Mouse (Mus musculus) lung, postnatal 0 days (tissue): ENCODE data around the gene Dst. TPM values are rescaled to one million over a fixed set of nuclear protein-coding genes. Genes with fewer than 3 reads are reported as not detected.

Experiments
- ATAC-seq: fragments of 200-750 bp; cut with Nextera tagmentation; 2 replicates; pipeline ENCODE4 v1.8.0; 2017; ENCODE audit warnings: moderate library complexity
- DNase-seq: peaks from one replicate; pipeline ENCODE4 v3.0.0-alpha.2; 2016; ENCODE audit warnings: low spot score
- H3K27ac ChIP-seq: fragments of 300-500 bp; sonication (generic); 2 replicates; pipeline ENCODE4 v1.5.1; 2014; ENCODE audit warnings: antibody characterized with exemption, mild to moderate bottlenecking, low read length, mixed read lengths
- H3K27me3 ChIP-seq: fragments of 300-500 bp; sonication (generic); replicated peaks from 2 replicates; pipeline ENCODE4 v1.6.1; 2014; ENCODE audit warnings: low read length, mixed read lengths; ENCODE audit not compliant: insufficient read depth
- H3K36me3 ChIP-seq: fragments of 300-500 bp; sonication (generic); 2 replicates; pipeline ENCODE4 v1.6.1; 2014; ENCODE audit warnings: low read length, mixed read lengths; ENCODE audit not compliant: insufficient read depth
- H3K4me1 ChIP-seq: fragments of 300-500 bp; sonication (generic); 2 replicates; pipeline ENCODE4 v1.6.1; 2014; ENCODE audit warnings: antibody characterized with exemption, low read depth, low read length, mixed read lengths; ENCODE audit not compliant: insufficient read depth
- H3K4me2 ChIP-seq: fragments of 300-500 bp; sonication (generic); replicated peaks from 2 replicates; pipeline ENCODE4 v1.6.1; 2014; ENCODE audit warnings: low read depth, mild to moderate bottlenecking, low read length, moderate library complexity, mixed read lengths
- H3K4me3 ChIP-seq: fragments of 300-500 bp; sonication (generic); 2 replicates; pipeline ENCODE4 v1.5.1; 2014; ENCODE audit warnings: low read depth, low read length
- H3K9ac ChIP-seq: fragments of 300-500 bp; sonication (generic); replicated peaks from 2 replicates; pipeline ENCODE4 v1.6.1; 2014; ENCODE audit warnings: low read depth, mild to moderate bottlenecking
- H3K9me3 ChIP-seq: fragments of 300-500 bp; sonication (generic); 2 replicates; pipeline ENCODE4 v1.6.1; 2016; ENCODE audit warnings: low read length, mixed read lengths
- CTCF ChIP-seq: IDR thresholded peaks from 2 replicates; pipeline ENCODE4 v1.5.1; 2016; ENCODE audit warnings: antibody characterized with exemption, mild to moderate bottlenecking
- EP300 ChIP-seq: IDR thresholded peaks from 2 replicates; pipeline ENCODE4 v1.6.1; 2016; ENCODE audit warnings: antibody characterized with exemption, mild to moderate bottlenecking, control low read depth
- WGBS: fragments of 180-500 bp; shearing (Covaris S2); extraction: QIAGEN DNeasy Blood & Tissue Kit; methylation state at CpG from one replicate; pipeline ENCODE4 v1.1.7; 2014; 5-methylcytosine and 5-hydroxymethylcytosine counted together
- polyA plus RNA-seq: library from polyadenylated mRNA; unstranded; fragments of >200 nt; fragmentation: Nextera tagmentation; extraction: Ambion mirVana; gene quantifications from 2 replicates; pipeline ENCODE4 v1.2.1, GENCODE M21; 2015

Dst gene
- polyA plus RNA-seq, 1 experiment from 2014 or later, result 18.1 TPM

- Histone ChIP-seq H3K4me1 (no peaks in the 10 kb centered on the region), H3K4me2 (no peak overlapping the region), H3K27me3 (no peaks in the 10 kb centered on the region), H3K9ac (no peak overlapping the region), H3K36me3 (no peaks in the 10 kb centered on the region), H3K9me3 (no peaks in the 10 kb centered on the region), H3K27ac (no peak overlapping the region), H3K4me3 (no peak overlapping the region)
- WGBS, result 66% methylated on average over 4 of the region's 4 CpGs
- ATAC-seq (no peak), DNase-seq (no peak)
- no peak for TF ChIP-seq CTCF
- TF ChIP-seq EP300, result no peak
These were observed 67.3 kb downstream of the Dst start for GRCm38 (mm10) chr1:33975333-33975732.

- WGBS, result 87% methylated on average over 6 of the region's 6 CpGs
These were observed 69.8 kb downstream of the Dst start for GRCm38 (mm10) chr1:33977832-33978231.

GRCm38 (mm10) chr1:33980420-33980819 lies 72.4 kb downstream of the Dst start:
- Histone ChIP-seq H3K4me1 (no peaks in the 10 kb centered on the region), H3K4me2 (no peak overlapping the region), H3K9me3 (no peaks in the 10 kb centered on the region), H3K36me3 (no peaks in the 10 kb centered on the region), H3K27me3 (no peaks in the 10 kb centered on the region), H3K4me3 (no peak overlapping the region), H3K9ac (no peak overlapping the region), H3K27ac (no peak overlapping the region)
- 85% methylated on average over 12 of the region's 12 CpGs for WGBS
- no peak for TF ChIP-seq EP300
- TF ChIP-seq CTCF, result no peak
- DNase-seq (no peak), ATAC-seq (no peak)

More at GRCm38 (mm10) chr1:33977832-33978231, 69.8 kb downstream of the Dst start:
- TF ChIP-seq EP300 (no peak), CTCF (no peak)
- DNase-seq (no peak), ATAC-seq (no peak)
- Histone ChIP-seq H3K27me3 (no peaks in the 10 kb centered on the region), H3K9me3 (no peaks in the 10 kb centered on the region), H3K9ac (no peak overlapping the region), H3K36me3 (no peaks in the 10 kb centered on the region), H3K4me2 (no peak overlapping the region), H3K27ac (no peak overlapping the region), H3K4me1 (no peaks in the 10 kb centered on the region), H3K4me3 (no peak overlapping the region)

GRCm38 (mm10) chr1:33989643-33990042 lies 81.6 kb downstream of the Dst start:
- no peaks in the 10 kb centered on the region for H3K27me3 ChIP-seq
- no peak for TF ChIP-seq EP300
- no peak for TF ChIP-seq CTCF
- DNase-seq, result no peak
- H3K9ac ChIP-seq, result no peak overlapping the region
- no peaks in the 10 kb centered on the region for H3K4me1 ChIP-seq
- H3K36me3 ChIP-seq, result no peaks in the 10 kb centered on the region
- H3K4me3 ChIP-seq, result no peak overlapping the region
- H3K9me3 ChIP-seq, result no peaks in the 10 kb centered on the region
- ATAC-seq, result no peak
- H3K4me2 ChIP-seq, result no peak overlapping the region
- WGBS, result 65% methylated on average over 12 of the region's 13 CpGs
- H3K27ac ChIP-seq, result no peak overlapping the region

GRCm38 (mm10) chr1:33991067-33991466 lies 83.0 kb downstream of the Dst start:
- WGBS, result 85% methylated on average over 6 of the region's 6 CpGs
- Histone ChIP-seq H3K9me3 (no peaks in the 10 kb centered on the region), H3K4me3 (no peak overlapping the region), H3K27me3 (no peaks in the 10 kb centered on the region), H3K36me3 (no peaks in the 10 kb centered on the region), H3K9ac (no peak overlapping the region), H3K4me2 (no peak overlapping the region), H3K4me1 (no peaks in the 10 kb centered on the region), H3K27ac (no peak overlapping the region)
- ATAC-seq (no peak), DNase-seq (no peak)
- no peak for TF ChIP-seq CTCF
- no peak for TF ChIP-seq EP300

- TF ChIP-seq CTCF (no peak), EP300 (no peak)
- ATAC-seq, result no peak
- no peak for DNase-seq
- no peaks in the 10 kb centered on the region for H3K9me3 ChIP-seq
- no peaks in the 10 kb centered on the region for H3K27me3 ChIP-seq
- WGBS, result 55% methylated on average over 11 of the region's 11 CpGs
- no peak overlapping the region for H3K4me2 ChIP-seq
- H3K4me1 ChIP-seq, result no peaks in the 10 kb centered on the region
- H3K4me3 ChIP-seq, result no peak overlapping the region
- no peak overlapping the region for H3K9ac ChIP-seq
- H3K27ac ChIP-seq, result no peak overlapping the region
- H3K36me3 ChIP-seq, result no peaks in the 10 kb centered on the region
These were observed 84.8 kb downstream of the Dst start for GRCm38 (mm10) chr1:33992810-33993209.

GRCm38 (mm10) chr1:33994201-33994600 lies 86.2 kb downstream of the Dst start:
- TF ChIP-seq EP300, result no peak
- no peak for TF ChIP-seq CTCF
- Histone ChIP-seq H3K4me2 (no peak overlapping the region), H3K9ac (no peak overlapping the region), H3K36me3 (no peaks in the 10 kb centered on the region), H3K9me3 (no peaks in the 10 kb centered on the region), H3K27me3 (no peaks in the 10 kb centered on the region), H3K27ac (no peak overlapping the region), H3K4me3 (no peak overlapping the region), H3K4me1 (no peaks in the 10 kb centered on the region)
- ATAC-seq (no peak), DNase-seq (no peak)
- WGBS, result 32% methylated on average over 9 of the region's 9 CpGs
